Comparison of ENCODE assay signal across 17 mouse cellular contexts in genomic region chr10:117560396-117561278, GRCm38 (mm10).
"Had no signal": no experiment of that assay in that cellular context is flagged by ENCODE, and none has a peak within 500 bp of the region (broad histone marks: within the 10 kb centered on the region; RNA-seq: fewer than 3 reads in every experiment).

No protein-coding gene starts in this region.

- H3K4me1 ChIP-seq: liver, embryonic 13.5 days; lung, embryonic 15.5 days; megakaryocyte, embryonic 14.5 days; midbrain, embryonic 15.5 days; stomach, embryonic 15.5 days had no signal

- H3K4me2 ChIP-seq: liver, embryonic 13.5 days; liver, embryonic 15.5 days; lung, embryonic 15.5 days; midbrain, embryonic 13.5 days; stomach, embryonic 15.5 days had no signal

- H3K36me3 ChIP-seq: liver, embryonic 13.5 days; liver, embryonic 15.5 days; lung, embryonic 15.5 days; midbrain, embryonic 13.5 days; midbrain, embryonic 15.5 days; stomach, embryonic 15.5 days had no signal

- H3K9ac ChIP-seq: liver, embryonic 13.5 days; liver, embryonic 15.5 days; liver, postnatal 0 days; lung, embryonic 15.5 days; midbrain, embryonic 13.5 days; midbrain, embryonic 15.5 days; stomach, embryonic 15.5 days had no signal

- DNase-seq: liver, embryonic 13.5 days; lung, adult 2 months; lung, postnatal 14 days; lung, postnatal 36 days; right cerebral cortex, postnatal 14 days; thymus, adult 2 months; thymus, postnatal 25 days had no signal

- ATAC-seq: lung, postnatal 0 days; midbrain, embryonic 13.5 days; midbrain, embryonic 15.5 days had no signal

- H3K4me3 ChIP-seq: liver, embryonic 13.5 days; liver, embryonic 15.5 days; lung, embryonic 15.5 days; megakaryocyte, embryonic 14.5 days; midbrain, embryonic 13.5 days; midbrain, embryonic 15.5 days; stomach, embryonic 15.5 days had no signal

- H3K27ac ChIP-seq: liver, embryonic 13.5 days; liver, embryonic 15.5 days; lung, embryonic 15.5 days; macrophage; midbrain, embryonic 13.5 days; midbrain, embryonic 15.5 days; stomach, embryonic 15.5 days; stomach, postnatal 0 days had no signal

- H3K27me3 ChIP-seq: liver, embryonic 13.5 days; liver, embryonic 15.5 days; lung, embryonic 15.5 days; megakaryocyte, embryonic 14.5 days; midbrain, embryonic 13.5 days; midbrain, embryonic 15.5 days; stomach, embryonic 15.5 days had no signal

- H3K9me3 ChIP-seq: liver, embryonic 13.5 days; liver, embryonic 15.5 days; lung, embryonic 15.5 days; megakaryocyte, embryonic 14.5 days; midbrain, embryonic 13.5 days; midbrain, embryonic 15.5 days; stomach, embryonic 15.5 days had no signal
